Mouse (Mus musculus): Measurements from ENCODE around the gene A830005F24Rik. TPM values are rescaled to one million over a fixed set of nuclear protein-coding genes. Genes with fewer than 3 reads are reported as not detected.

The A830005F24Rik gene
- total RNA-seq (2023): not detected

DNA sequence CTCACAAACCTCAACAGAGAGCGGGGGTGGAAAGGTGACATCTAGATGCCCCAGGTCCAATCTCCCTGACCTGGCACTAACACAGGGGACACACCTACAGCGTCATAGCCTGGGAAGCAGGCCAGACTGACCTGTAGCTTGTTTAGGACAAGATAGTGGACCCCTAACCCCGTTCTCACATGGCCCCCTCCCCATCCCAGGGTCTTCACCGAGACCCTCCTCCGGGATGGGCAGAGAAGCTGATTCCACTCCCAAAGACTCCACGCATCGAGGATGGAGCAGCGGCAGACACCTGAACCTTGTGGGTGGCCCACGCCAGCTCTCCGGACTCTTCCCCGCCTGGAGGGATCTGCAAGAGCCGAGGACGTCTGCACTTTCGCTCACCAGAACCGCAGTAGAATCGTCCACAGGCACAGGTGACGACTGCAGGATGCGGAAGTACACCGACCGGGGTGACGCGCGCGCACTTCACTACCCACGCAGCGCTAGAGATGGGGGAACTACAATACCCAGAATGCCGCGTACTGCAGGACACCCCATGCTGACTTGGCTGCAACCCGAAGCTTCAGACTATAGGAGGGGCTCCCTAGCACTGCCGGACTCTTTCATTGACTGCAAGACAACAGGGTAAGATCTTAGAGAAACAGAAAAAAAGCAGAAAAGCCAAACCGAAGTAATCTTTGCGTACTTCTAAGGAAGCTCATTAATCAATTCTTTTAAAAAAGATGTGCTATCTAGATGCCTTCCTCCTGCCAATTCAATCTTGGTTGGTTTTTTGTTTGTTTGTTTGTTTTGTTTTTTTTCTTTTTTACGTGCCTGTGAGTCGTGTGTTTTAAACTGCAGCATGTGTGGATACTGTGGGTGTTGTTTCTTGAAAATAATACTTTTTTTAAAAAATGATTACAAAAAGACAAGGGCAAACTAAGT is at the start of gene A830005F24Rik, which contains the start of gene Zfp169:
A830005F24Rik (plus strand) TSS at position 568 of the 927 bp plus-strand sequence.
Zfp169 (minus strand) TSS at position 449 of the 927 bp plus-strand sequence.

Other genes with a start within 250 kb of the A830005F24Rik start
- 10 to 100 TPM; 10.9 to 13.4 TPM for gene Zfp169, start 119 bp upstream of the A830005F24Rik start, total RNA-seq (2023)
- gene Ptpdc1, start 112.1 kb downstream of the A830005F24Rik start, total RNA-seq (2023): 1 to 10 TPM; 1.4 to 3.3 TPM
- gene Barx1, start 149.4 kb downstream of the A830005F24Rik start, total RNA-seq (2023): not detected

Data from monocyte, adult 59 days (primary cell).